Mouse (Mus musculus): Measurements from ENCODE around the gene Tex45. TPM values are rescaled to one million over a fixed set of nuclear protein-coding genes. Genes with fewer than 3 reads are reported as not detected.

The Tex45 gene
- polyA plus RNA-seq, 1 experiment from 2014 or later: 0.16 TPM

- ATAC-seq (replicated peaks; ENCODE audit: low FRiP score, low read depth) (no peak), DNase-seq (ENCODE audit: low spot score) (peak; percentile 18)
- Histone ChIP-seq H3K4me1 (replicated peaks; ENCODE audit: insufficient read depth, low read length) (no peaks in the 10 kb centered on the region), H3K4me3 (replicated peaks; ENCODE audit: low read depth, low read length) (no peak overlapping the region), H3K4me2 (ENCODE audit: low read length) (no peak overlapping the region), H3K9ac (ENCODE audit: low read depth, low read length) (no peak overlapping the region), H3K36me3 (ENCODE audit: insufficient read depth, low read length) (no peaks in the 10 kb centered on the region), H3K9me3 (replicated peaks; ENCODE audit: low read length) (no peaks in the 10 kb centered on the region), H3K27ac (no peak overlapping the region), H3K27me3 (ENCODE audit: insufficient read depth, low read length) (no peaks in the 10 kb centered on the region)
- 68% methylated on average over 5 of the region's 5 CpGs for WGBS
- no peak for TF ChIP-seq CTCF (IDR thresholded peaks at IDR 0.05; ENCODE audit: low read depth)
Measured at GRCm38 (mm10) chr8:3481605-3482004, 10.9 kb downstream of the Tex45 start.

GRCm38 (mm10) chr8:3482240-3482740 is 11.6 kb downstream of the Tex45 start:
- Histone ChIP-seq H3K9ac (ENCODE audit: low read depth, low read length) (no peak overlapping the region), H3K27me3 (ENCODE audit: insufficient read depth, low read length) (no peaks in the 10 kb centered on the region), H3K27ac (no peak overlapping the region), H3K4me1 (replicated peaks; ENCODE audit: insufficient read depth, low read length) (no peaks in the 10 kb centered on the region), H3K4me2 (ENCODE audit: low read length) (no peak overlapping the region), H3K4me3 (replicated peaks; ENCODE audit: low read depth, low read length) (no peak overlapping the region), H3K36me3 (ENCODE audit: insufficient read depth, low read length) (no peaks in the 10 kb centered on the region), H3K9me3 (replicated peaks; ENCODE audit: low read length) (no peaks in the 10 kb centered on the region)
- WGBS: 90% methylated on average over 22 of the region's 22 CpGs
- no peak for TF ChIP-seq CTCF (IDR thresholded peaks at IDR 0.05; ENCODE audit: low read depth)
- no peak for DNase-seq (ENCODE audit: low spot score)
- ATAC-seq (replicated peaks; ENCODE audit: low FRiP score, low read depth): no peak

GRCm38 (mm10) chr8:3483546-3483945 is 12.9 kb downstream of the Tex45 start:
- Histone ChIP-seq H3K27me3 (ENCODE audit: insufficient read depth, low read length) (no peaks in the 10 kb centered on the region), H3K36me3 (ENCODE audit: insufficient read depth, low read length) (no peaks in the 10 kb centered on the region), H3K9me3 (replicated peaks; ENCODE audit: low read length) (no peaks in the 10 kb centered on the region), H3K4me1 (replicated peaks; ENCODE audit: insufficient read depth, low read length) (no peaks in the 10 kb centered on the region), H3K27ac (no peak overlapping the region), H3K4me3 (replicated peaks; ENCODE audit: low read depth, low read length) (no peak overlapping the region), H3K9ac (ENCODE audit: low read depth, low read length) (no peak overlapping the region), H3K4me2 (ENCODE audit: low read length) (no peak overlapping the region)
- ATAC-seq (replicated peaks; ENCODE audit: low FRiP score, low read depth) (no peak), DNase-seq (ENCODE audit: low spot score) (no peak)
- 73% methylated on average over 7 of the region's 7 CpGs for WGBS
- no peak for TF ChIP-seq CTCF (IDR thresholded peaks at IDR 0.05; ENCODE audit: low read depth)

- H3K4me1 ChIP-seq (replicated peaks; ENCODE audit: insufficient read depth, low read length): no peaks in the 10 kb centered on the region
- 30% methylated on average over 5 of the region's 5 CpGs for WGBS
- no peak overlapping the region for H3K4me3 ChIP-seq (replicated peaks; ENCODE audit: low read depth, low read length)
- no peak overlapping the region for H3K9ac ChIP-seq (ENCODE audit: low read depth, low read length)
- no peak overlapping the region for H3K27ac ChIP-seq
- H3K36me3 ChIP-seq (ENCODE audit: insufficient read depth, low read length): no peaks in the 10 kb centered on the region
- H3K9me3 ChIP-seq (replicated peaks; ENCODE audit: low read length): no peaks in the 10 kb centered on the region
- no peak for TF ChIP-seq CTCF (IDR thresholded peaks at IDR 0.05; ENCODE audit: low read depth)
- DNase-seq (ENCODE audit: low spot score) (no peak), ATAC-seq (replicated peaks; ENCODE audit: low FRiP score, low read depth) (0 out of 2 replicates have a peak, but pooled peaks have one; percentile 43)
- H3K27me3 ChIP-seq (ENCODE audit: insufficient read depth, low read length): no peaks in the 10 kb centered on the region
- H3K4me2 ChIP-seq (ENCODE audit: low read length): no peak overlapping the region
Measured at GRCm38 (mm10) chr8:3485192-3485591, 14.5 kb downstream of the Tex45 start.

GRCm38 (mm10) chr8:3492901-3493844 is 22.5 kb downstream of the Tex45 start, which contains the start of gene Zfp358:
Zfp358 (plus strand) TSS chr8:3493138.
- Histone ChIP-seq H3K27ac (peak within 1 kb of the TSS; percentile 85), H3K4me3 (replicated peaks; ENCODE audit: low read depth, low read length) (peak within 1 kb of the TSS; percentile 96), H3K36me3 (ENCODE audit: insufficient read depth, low read length) (peaks cover 18% of the 10 kb centered on the region), H3K27me3 (ENCODE audit: insufficient read depth, low read length) (no peaks in the 10 kb centered on the region), H3K9me3 (replicated peaks; ENCODE audit: low read length) (no peaks in the 10 kb centered on the region), H3K4me1 (replicated peaks; ENCODE audit: insufficient read depth, low read length) (peaks cover 5% of the 10 kb centered on the region; the same call in 1 of the 2 replicates), H3K9ac (ENCODE audit: low read depth, low read length) (peak within 1 kb of the TSS; percentile 99), H3K4me2 (ENCODE audit: low read length) (peak within 1 kb of the TSS; percentile 58)
- ATAC-seq (replicated peaks; ENCODE audit: low FRiP score, low read depth): peak; percentile 86
- TF ChIP-seq CTCF (IDR thresholded peaks at IDR 0.05; ENCODE audit: low read depth): no peak
- under 1% methylated on average over 59 of the region's 64 CpGs for WGBS
- peak; percentile 88 for DNase-seq (ENCODE audit: low spot score)

- 32% methylated on average over 6 of the region's 6 CpGs for WGBS
- DNase-seq (ENCODE audit: low spot score): peak; percentile 29
- H3K27me3 ChIP-seq (ENCODE audit: insufficient read depth, low read length): no peaks in the 10 kb centered on the region
- no peak for ATAC-seq (replicated peaks; ENCODE audit: low FRiP score, low read depth)
- peaks cover 18% of the 10 kb centered on the region for H3K36me3 ChIP-seq (ENCODE audit: insufficient read depth, low read length)
- H3K4me2 ChIP-seq (ENCODE audit: low read length): peak overlapping the region; percentile 58
- peak overlapping the region; percentile 85 for H3K27ac ChIP-seq
- H3K9ac ChIP-seq (ENCODE audit: low read depth, low read length): peak overlapping the region; percentile 99
- TF ChIP-seq CTCF (IDR thresholded peaks at IDR 0.05; ENCODE audit: low read depth): no peak
- H3K4me1 ChIP-seq (replicated peaks; ENCODE audit: insufficient read depth, low read length): peaks cover 5% of the 10 kb centered on the region; the same call in 1 of the 2 replicates
- H3K4me3 ChIP-seq (replicated peaks; ENCODE audit: low read depth, low read length): peak overlapping the region; percentile 96
- H3K9me3 ChIP-seq (replicated peaks; ENCODE audit: low read length): no peaks in the 10 kb centered on the region
Measured at GRCm38 (mm10) chr8:3493845-3494208, 23.2 kb downstream of the Tex45 start.

Measured in kidney, postnatal 0 days (tissue).